Mouse (Mus musculus) ovary, postnatal 36 days (tissue): ENCODE measurements around the gene Ifit2.

Experiments used
- DNase-seq: peaks from one replicate; pipeline ENCODE4 v3.0.0; 2022; ENCODE audit warnings: low spot score, mixed read lengths

Gene Ifit2

DNA sequence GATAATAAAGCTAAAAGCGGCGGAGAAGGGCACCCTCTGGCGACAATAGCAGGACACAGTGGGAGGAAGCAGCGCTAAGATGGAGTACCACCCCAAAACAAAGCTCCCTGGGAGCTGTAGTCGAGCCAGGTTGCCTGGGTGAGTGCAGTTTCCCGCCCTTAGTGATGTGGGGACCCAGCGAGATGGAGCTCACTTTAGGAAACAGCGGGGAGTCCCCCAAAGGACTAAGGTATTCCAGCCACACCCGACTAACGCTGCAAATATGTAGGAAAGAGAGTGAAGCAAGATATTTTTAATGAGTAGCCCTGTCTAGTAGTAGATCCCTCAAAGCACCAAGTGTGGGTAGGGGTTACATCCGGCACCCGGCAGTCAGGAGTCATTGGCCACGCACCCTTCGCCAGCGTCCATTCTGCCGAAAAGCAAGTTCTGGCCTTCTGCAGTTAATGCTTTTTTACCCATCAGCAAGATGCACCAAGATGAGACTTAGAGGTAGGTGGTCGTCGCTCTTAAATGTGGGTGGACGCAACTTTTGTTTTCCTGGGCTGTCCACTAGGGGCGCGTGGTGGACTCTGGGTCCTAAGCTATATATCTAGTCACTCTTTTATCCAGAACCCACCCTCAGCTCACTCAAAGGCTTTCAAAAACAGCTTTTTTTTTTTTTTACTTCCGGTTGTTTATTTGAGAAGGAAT, at the start of gene Ifit2:
Gene Ifit2 (plus strand): TSS at position 161 of the 690 bp plus-strand sequence.
- DNase-seq = peak; percentile 61

DNA sequence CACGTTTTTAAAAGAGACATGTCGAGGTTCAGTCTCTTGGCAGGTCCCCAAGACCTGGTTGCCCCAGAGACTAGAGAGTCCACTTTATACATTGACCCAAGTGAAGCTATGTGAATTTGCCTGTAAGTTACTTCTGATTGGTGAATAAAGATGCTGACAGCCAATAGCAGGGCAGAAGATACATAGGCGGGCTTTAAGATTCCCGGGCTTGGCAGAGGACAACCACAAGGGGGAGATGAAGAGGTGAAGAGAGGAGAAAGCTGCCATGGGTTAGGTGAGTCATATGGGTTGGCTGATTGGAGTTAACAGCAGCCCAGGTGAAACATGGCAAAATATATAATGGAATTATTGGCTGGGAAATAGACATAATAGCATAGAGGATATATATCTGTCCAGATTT, 49.7 kb upstream of the Ifit2 start:
- peak; percentile 61 for DNase-seq

DNA sequence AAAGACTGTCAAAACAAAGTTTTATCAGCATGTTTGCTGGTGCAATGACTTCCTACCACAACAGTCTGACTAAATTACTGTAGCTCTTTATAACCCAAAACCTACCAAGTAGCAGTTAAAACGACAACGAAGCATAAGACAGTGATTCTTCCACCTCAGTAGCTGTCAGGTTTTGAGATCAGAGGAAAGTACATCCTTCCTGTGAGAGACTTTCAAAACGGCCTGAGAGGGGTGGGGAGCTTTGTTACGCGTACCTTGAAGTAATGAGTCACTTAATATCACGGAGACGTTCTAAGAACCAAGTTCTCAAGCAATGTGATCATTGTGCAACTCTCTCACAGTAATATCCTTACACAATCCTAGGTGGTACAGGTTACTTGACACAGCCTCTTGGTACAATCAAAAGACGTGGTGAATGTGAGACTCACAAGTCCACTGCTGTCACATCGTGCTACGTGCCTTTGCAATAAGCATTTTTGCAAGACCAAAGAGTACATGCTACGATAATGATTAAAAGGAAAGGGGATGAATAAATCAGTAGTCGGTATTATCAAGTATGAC, 45.3 kb upstream of the Ifit2 start:
- no peak for DNase-seq

DNA sequence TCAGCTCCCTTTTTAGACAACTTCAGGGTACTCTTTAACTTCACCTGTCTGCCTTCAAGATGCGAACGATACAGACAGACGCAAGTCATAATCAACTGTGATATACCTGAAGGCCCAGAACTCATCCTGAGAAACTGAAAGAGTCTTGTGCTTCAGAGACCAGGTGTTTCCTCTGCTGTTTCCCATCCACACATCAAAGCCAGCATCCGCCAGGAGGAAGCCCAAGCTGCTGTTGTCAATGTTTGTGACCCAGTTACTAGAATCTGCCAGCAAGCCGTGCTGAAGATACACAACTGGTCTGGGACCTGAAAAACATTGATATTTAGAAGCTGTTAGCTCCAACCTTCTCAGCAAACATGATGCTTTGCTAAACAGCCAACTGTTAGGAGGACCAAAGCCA, 39.8 kb upstream of the Ifit2 start:
- DNase-seq = no peak

DNA sequence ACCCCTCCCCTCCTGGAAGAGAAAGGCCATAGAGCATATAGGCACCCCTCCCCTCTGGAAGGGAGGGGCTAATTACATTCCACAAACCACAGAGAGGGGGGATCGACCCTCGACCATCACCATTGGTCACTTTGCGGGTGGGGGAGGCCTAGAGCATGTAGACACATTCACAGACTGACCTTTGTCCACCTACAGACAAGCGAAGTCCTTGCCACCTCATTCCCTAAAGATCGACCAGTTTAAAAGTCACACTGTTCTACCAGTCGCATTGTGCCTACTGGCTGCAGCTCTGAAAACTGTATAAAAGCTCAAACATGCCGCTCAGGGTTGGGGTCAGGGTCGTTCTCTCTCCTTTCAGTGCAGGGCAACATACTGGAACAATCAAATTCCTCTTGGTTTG, 39.0 kb upstream of the Ifit2 start:
- no peak for DNase-seq

DNA sequence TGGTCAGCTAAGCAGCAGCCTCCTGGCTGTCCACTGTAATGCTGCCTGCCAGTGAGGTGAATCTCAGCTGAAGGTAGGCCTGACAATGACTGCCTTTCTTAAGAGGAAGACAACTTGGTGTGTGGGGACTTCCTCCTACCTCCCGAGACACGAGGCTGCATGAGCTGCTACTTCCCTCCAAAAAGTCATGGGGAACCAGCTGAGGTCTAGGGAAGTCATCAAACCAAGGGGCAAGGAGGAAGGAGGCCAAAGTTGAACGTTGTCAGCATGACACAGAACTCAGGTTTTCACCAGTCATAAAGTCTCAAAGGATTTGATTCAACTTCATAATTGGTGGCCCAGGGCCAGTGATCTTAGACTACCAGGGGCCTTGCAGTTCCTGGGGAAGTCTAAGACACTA, 34.8 kb upstream of the Ifit2 start:
- no peak for DNase-seq

DNA sequence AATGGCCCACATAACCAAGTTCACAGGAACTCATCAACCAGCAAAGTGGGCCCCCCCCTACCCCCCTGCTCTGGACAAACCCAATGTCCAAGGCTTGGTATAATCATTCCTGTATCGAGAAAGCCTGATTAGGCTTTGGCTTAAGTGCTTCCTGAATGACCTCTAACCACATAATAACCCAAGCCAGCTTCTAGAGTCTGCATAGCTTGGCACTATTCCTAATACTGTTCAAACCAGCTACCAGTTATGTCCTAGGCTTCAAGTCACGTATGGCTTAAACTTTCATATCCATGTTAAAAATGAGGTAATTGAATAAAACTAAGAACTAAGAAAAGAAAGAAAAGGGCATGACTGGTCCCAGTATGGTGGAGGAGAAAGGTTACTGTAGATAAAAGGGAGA, 34.1 kb upstream of the Ifit2 start:
- no peak for DNase-seq

DNA sequence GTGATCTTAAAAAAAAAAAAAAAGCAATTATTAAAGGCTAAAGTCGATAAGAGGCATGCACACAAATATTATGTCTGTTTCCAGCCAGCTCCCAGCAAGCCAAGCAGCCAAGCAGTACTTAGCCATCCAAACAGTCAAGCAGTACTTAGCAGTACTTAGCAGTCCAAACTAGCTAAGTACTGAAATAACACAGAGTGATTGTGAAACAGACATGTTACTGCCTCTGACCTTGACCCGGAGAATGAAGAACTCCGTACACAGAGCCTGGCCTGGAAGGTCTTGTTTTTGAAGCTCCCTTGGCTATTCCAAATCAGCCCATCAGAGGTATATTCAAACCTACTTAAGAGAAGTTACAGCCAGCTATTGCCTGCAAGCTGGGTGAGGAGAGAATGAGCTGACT, 33.3 kb upstream of the Ifit2 start:
- no peak for DNase-seq

DNA sequence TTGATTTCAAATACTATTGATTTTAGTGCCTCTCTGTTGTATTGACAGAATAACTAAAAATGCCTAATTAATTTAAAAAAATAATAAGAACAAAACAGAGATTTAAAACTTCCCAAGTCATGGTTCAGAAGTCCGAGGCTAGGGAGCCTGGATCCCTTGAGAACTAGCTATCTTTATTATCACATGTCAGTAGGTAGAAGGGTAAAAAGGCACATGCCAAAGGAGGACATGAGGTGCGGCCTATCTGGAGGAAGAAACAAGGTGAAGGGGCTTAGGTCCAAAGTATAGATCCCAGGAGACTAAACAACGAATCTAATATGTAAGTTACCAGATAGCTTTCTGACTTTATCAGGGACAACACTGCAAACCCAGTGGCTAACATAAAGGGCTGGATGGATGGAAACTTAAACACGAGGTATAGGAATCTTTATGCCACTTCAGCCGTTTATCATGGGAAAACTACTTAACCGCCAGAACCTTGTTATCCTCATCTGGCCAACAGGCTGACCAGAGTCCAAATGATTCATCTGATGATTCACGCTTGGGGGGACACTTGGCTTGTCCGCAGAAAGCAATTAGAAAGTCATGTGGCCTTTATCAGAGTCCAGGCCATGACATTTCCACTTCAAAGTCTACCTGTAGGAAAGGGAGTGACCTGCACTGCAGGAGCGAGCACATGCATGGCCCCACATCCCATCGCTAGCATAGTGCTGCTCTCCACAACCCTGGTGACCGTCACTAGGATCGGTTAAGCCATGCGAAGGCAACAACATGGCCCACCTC, 32.5 kb upstream of the Ifit2 start:
- DNase-seq = no peak

DNA sequence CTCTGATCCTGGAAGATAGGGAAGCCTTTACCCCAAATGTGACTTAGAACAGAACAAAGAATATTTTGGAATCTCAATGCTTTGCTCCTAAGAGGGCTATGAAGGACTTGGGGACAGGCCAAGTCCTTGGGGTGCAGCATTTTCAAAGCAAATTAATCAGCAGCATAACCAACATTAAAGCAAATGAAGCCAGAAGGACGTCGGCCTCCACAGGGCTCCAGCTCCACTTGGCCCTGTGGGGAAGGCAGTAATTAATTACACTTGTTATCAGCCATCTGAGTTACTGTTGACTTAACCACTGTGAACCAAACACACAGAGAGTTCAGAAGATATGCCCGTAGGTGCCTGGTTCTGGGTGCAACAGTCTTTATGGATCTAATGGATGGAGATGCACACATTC, 31.7 kb upstream of the Ifit2 start:
- DNase-seq = no peak

DNA sequence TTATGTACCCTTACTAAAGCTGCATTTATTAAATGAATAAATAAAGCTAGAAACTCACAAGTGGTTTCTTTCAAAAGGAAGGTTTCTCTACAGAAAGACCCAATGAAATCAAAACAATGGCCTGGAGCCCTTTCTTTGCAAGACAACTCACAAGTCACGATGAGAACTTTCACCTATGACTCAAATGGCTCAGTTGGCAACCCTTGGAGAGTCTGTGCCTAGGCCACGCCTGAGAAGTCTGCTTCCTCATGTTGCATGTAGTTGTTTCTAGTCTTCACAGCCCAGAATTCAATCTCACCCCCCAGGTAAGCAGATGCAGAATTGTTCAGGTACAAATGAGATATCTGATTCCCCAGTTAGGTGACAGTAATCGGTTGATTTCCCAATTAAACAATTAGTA, 30.8 kb upstream of the Ifit2 start:
- no peak for DNase-seq

DNA sequence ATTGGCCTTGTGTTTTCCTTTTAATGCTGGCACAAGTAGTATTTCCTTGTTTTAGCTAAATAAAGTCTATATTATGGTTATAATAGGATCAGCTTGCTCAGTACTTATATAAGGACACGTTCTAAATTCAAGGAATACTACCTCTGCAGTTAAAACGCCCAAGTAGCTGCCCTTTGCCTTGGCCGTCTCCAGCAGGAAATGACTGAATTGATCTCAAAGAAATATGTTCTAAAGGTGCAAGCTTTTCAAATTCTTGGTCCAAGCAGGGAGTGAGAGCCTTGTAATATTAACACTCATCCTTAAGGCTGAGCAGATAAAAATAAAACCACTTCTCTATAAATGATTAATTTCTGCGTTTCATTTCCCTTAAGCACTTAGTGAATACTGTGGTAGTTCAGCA, 30.4 kb upstream of the Ifit2 start:
- no peak for DNase-seq

DNA sequence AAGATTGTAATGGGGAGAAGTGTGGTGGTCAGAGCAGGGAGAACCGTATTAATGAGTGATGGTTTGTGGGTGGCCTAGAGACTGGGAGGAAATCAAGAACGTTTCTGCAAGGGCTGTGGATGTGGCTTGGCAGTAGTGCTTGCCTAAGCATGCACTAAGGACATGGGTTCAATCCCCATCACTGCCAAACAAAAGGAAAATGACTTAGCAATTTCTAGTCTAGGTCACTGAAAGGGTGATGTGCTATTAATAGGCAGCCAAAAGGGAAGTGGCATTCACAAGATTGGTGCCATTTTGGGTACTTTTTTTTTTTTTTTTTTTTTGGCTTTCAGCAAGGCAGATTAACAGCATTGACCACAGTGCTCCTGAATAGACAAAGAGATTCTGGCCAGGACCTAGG, 29.1 kb upstream of the Ifit2 start:
- no peak for DNase-seq

DNA sequence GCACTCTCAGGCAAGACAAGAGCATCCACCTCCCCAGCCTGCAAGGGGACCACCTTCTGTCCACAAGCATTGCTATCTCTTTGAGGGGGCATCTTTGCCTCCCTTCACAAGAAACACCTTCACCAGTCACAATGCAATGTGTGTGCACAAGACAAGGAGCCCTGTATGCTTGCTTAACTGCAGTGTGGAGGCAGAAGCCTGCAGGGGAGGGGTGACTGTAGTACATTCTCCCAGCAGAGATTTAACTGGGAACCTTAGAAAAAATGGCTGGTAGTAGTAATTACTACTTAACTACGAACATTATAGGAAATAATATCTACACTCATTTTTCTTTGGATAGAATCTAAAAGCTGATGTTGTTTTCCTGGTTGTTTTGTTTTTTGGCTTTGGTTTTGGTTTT, 28.5 kb upstream of the Ifit2 start:
- DNase-seq = no peak

DNA sequence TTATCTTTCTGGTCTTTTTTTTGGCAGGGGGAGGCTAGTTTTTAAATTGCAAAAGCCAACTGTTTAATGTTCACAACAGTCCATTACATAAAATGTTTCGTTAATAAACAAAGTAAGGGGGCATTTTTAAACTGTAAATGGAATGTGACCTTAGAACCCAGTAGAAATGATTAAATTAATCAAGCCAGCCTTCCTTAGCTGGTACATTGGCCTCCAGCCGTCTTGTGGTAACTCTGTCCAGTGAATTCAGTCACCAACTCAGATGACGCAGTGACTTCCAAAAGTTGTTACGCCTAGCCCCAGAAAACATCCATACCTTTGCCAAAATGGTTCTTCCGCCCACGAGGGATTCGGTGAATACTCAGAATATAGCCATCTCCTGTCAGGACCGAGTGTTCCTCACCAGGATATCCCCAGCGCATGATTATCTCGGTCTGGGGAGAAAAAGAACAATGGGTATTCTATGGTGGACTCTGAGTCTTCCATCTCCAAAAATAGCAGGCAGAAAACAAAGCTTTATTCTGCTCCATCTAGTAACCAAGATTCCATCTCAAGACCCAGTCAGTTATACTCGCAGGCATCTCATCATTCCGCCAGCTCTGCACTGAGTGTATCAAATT, 27.3 kb upstream of the Ifit2 start:
- DNase-seq = no peak

DNA sequence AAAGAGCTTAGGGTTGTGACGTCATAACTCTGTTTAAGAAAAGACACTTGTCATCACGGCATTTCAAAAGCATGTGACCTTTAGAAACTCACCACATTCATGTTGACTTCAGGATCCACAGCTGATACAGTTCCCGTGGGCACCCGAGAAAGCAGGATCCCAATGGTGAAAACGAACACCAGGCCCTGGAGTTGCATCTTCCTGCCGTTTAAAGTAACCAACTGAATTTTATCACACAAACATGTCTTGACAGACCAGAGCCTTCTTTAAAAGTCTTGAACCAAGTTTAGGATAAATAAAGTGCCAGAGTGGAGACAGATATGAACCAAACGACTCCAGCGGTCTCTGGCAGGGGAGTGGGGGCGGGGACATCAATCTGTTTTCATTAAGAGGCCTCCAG, 25.8 kb upstream of the Ifit2 start:
- DNase-seq = no peak

DNA sequence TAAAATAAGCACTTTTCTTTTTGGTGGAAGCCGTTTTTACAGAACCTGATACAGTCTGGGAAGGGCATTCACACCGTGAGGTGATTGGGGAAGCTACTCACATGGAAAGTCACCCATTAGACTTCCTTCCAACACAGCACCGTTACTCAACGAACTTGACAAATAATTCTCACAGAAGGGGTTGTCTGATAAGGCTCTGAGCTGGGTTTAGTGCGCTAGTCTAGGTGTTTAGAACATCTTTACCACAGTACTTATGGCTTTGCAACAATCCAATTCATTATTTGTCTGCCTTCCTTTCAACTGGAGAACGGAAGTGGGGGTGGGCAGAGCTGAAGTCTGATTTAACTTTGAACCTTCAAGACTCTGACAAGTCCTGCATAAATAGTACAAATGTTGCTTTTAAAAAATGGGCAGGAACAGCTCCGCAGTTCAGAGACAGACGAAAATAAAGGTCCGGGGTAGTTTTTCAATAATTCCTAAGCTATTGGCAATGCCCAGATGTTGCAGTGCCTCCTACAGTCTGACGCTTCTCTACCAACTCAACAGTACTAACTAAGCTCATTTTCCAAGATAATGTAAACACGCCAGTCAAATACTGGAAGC, 24.1 kb upstream of the Ifit2 start:
- no peak for DNase-seq

DNA sequence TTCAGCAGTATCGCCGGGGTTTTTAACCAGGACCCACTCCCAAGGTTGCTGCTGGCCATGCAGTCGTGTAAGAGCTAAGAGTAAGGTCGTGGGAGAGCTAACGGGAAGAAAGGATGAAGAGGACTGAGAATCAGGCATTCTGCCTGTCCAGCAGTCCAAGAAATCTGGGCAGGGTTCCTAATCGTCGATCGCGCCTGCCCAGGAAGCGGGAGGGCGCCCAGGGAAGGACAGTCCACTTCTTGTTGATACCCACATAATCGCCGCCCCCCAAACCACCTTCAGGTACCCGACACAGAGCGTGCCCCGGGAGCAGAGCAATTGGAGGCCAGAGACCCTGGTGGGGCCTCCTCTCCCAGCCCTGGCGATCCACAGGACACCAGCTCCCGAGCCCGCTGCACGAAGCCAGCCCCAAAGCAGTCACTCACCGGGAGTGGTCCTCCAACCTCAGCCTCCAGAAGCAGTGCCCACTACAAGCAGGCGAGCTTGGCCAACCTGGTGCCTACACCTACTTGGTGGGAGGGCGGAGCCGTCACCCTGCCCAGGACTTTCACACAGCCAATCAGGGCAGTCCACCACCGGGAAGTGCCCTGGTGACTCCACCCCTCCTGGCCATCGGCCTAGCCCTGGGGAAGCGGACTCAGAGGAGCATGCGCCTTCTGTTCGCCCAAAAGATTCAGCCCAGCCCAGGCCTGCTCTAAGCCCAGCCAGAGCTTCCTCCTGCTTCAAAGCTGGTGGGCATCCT, 23.4 kb upstream of the Ifit2 start, which contains the start of gene Lipa:
Gene Lipa (minus strand): TSS at position 534 of the 742 bp plus-strand sequence.
- peak; percentile 94 for DNase-seq

DNA sequence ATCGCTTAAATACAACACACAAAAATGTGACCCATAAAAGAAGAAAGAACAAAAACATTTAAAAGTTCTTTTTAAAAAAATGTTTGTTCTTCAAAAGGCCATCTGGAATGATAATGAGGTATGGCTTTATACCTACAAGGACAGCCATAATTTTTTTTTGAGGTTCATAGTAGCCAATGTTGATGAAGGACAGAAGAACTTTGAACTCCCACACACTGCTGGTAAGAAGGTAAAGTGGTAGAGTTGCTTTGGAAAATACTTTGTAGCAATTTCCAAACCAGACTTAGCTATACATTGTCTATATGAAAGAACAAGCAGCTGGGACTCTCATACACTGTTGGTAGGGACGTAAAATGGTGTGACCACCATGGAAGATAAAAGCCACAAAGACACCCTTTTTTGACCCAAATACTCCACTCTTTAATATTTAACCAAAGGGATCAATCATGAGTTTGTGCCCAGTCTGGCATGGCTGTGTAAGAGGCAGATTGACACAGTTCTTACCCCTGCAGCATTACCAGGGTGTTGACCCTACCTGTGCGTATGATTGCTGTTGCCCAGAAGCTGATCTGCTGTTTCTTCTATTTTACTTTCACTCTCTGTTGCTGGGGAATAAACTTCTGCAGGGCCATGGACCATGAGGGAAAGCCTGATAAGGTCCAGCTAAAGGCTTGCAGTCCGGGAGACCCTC, 18.3 kb upstream of the Ifit2 start:
- DNase-seq = no peak

DNA sequence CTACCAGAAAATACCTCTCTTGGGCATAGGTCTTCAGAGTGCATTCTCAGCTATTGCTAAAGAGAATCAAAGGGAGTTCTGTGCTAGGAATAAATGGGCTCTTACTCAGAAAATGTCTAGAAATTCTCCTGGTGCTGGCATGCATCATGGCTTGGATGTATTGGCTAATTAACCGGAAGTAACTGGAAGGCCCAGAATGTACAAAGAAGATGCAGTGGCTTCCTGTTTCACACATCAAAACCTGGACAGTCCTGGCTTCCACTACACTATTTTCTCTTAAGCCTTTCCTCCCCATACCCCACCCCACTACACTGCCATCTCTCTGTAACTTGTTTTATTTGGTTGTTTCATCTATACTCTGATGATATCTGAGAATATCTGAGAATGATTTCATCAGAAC, 11.1 kb upstream of the Ifit2 start:
- no peak for DNase-seq

DNA sequence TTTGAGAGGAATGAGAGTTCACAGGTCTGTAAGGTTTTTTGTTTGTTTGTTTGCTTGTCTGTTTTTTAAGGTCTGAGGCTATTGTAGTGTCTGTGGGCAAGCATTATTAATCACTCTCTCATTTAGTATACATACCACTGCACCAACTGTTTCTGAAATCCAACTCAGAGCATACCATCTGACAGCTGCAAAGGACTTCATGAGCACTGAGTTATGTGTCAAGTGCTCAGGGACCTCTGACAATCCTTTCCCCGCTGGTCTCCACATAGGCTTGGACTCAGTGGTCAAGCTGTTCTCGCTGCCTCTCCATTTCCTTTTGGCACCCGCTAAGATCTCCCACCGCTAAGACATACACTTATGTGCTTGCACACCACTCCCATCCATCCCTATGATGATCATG, 4.3 kb upstream of the Ifit2 start:
- no peak for DNase-seq
